Mouse (Mus musculus): ENCODE data around the gene Plce1.

Plce1 gene

DNA sequence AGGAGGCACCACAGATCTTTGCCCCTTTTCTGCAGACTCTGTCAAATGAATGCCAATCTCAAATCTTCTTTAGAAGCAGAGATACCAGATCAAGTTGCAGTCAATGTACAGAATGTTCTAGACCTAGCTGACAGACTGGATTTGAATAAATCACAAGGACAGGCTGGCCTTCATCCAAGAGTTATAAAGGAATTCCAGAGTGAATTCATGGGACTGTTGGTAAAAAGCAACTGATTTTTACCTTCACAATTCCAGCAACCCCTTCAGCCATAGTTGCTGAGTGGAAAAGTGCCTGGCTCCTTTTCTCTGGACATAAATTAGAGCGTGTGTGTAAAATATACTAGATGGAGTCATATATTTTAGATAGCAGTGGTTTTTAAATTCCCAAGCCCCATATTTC lies 102.0 kb downstream of the Plce1 start:
- DNase-seq (ENCODE audit: low spot score in 2 of 2): no peak

DNA sequence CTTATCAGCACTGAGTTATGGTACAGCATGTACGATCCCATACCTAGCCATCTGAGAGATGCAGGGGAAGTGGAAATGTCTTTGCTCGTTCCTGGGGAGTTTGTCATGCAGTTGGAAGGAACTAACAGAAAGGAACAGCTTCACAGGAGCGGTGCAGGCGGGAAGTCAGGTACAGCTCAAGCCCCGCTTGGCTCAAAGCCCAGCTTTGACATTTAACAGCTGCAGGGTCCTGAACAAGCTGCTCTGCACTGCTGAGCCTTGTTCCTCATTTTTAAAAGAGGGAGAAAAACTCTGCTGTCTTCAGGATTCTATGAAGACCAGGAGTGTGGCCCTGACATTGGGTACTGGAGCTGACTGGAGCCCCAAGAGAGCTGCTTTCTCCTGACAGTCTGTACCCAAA lies 106.7 kb downstream of the Plce1 start:
- no peak for DNase-seq (ENCODE audit: low spot score in 2 of 2)

DNA sequence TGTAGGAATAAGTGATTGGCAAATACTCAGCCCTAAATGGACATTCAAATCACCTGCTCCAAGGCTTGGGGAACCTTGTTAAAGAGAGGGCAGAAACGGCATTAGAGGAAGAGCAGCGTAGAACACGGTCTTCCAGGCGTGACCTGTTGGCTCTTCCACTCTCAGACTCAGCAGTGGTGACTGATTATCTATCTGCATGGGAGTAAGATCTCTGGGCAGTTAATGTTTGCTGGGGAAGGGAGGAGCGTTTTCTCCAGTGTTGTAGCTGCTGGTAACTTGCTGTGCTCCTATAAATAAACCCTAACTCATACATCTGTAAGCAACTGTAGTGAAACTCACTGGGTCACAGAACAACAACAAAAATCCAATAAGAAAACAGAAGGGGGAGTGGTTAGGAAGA lies 108.6 kb downstream of the Plce1 start:
- DNase-seq (ENCODE audit: low spot score in 2 of 2): no peak

DNA sequence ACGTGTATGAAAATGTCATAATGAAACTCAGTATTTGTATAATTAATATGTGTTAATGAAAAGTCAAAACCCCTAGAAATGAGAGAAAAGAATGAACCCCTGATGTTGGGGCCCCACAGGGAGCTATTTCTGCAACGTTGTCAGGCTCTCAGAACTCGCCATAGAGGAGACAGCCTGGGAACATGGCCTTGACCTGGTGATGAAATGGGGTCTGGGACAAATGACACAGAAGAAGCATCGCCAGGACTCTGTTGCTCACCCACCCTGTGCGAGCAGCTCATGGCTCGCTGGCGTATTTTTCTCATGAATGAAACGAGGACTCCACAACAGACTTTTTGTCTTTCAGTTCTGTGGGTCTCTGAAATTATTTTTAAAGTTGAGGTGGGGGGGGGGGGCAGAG lies 109.0 kb downstream of the Plce1 start:
- DNase-seq (ENCODE audit: low spot score in 2 of 2): no peak

DNA sequence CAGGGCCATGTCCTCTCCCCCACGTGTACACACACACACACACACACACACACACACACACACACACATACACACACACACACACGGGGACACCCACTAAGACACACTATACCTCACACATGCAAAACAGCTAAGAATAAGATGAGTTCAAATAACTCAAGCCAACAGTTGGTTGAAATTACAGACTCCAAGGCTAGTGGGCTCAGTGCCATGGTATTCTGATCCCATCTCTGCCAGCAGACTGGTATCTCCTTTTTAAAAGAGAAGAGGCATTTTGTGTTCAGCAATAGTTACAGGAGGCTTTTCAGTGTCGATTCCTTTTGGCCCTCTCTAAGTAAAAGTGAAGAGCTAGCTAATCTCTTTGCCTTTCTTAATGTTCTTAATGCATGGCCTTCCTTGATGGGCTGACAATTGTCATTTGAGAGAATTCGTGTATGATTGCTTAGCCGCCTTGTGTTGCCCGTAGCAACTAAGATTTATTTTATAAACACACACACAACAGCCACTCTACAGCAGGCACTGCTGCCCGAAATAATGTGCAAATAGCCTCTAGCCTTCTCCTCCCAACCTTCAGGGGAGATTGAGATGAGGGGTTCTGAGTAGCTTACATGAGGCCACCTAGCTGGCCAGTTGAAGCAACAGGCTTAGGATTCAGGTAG lies 111.8 kb downstream of the Plce1 start:
- no peak for DNase-seq (ENCODE audit: low spot score in 2 of 2)

DNA sequence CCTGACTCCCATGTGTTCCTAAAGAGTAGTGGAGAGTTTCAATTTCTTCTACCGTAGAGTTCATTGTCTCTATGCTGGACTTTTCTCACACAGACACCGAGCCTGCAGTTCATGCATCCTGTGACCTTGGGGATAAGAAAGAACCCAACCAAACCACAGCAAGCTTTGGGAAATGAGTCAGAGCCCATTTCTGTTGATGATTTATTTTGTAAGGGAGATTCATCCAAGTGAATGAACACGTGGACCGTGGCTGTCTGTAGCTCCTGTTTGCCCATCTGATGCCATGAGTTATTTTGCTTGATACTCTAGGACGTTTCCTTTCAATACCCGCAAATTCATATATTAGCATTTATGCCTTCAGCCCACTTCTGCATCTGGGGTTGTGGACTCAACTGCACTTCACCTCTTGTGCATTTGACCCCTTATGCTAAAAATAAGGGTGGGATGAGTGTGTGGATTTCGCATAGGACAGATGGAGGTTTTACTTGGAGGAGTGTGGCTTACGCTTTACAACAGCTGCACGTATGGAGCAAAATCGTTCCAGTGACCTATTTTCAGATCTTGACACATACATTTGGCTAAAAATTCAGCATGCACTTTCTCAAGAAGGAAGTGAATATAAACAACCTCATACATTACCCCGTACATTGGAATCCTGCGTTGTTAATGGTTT lies 112.5 kb downstream of the Plce1 start:
- no peak for DNase-seq (ENCODE audit: low spot score in 2 of 2)

DNA sequence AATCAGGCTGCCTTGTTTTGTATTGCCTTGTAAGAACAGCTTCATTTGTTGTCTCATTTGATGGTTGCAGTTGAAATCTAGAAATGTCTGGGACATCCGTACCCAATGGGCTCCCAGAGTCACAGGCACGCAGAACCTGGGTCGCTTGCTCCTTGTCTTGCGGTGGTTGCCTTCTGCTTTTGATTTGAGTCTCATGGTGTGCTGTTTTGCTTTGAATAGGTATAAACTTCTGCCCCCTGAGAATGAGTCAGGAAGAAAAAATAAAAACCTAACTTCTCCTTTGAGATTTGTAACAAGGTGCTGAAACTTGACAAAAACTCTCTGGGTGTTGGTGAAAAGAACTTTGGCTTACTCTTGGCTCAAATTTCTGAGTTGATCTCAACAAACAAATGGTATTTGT lies 115.2 kb downstream of the Plce1 start:
- DNase-seq (ENCODE audit: low spot score in 2 of 2): no peak

DNA sequence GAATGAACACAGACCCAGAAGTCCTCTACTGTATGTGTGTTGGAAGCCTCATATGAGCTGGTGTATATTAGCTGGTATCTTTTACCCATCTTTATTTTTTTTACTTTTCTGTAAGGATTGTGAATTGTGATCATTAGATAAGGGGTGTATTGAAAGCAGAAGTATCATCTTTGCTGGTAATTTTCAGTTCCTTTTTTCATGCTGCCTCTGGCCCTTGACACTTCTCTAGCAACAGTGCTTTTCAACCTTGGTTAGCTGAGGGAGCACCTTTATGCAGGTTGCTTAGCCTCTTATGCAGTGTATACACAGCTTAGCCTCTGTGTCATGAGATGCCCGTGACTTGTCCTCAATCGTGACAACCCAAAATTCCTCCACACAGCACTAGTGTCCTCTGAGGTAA lies 116.5 kb downstream of the Plce1 start:
- DNase-seq (ENCODE audit: low spot score in 2 of 2): no peak

DNA sequence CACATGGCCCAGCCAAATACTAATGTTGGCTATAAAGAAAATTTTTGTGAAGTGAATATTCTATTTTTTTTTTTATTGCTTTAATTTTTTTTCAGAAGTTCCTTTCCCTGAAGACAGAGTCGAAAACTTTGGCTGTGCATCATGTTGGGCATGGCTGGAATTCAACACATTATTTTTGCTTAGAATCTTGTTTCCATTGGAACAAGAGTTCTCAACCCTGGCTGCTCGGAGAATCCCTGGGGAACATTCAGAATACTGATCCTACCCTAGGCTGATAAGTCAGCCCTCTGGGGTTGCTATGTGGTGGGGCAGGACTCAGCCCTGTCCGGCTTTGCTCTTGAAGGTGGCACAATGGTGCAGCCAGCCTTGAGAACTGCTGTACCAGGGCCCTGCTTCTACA lies 118.1 kb downstream of the Plce1 start:
- DNase-seq (ENCODE audit: low spot score in 2 of 2): no peak

DNA sequence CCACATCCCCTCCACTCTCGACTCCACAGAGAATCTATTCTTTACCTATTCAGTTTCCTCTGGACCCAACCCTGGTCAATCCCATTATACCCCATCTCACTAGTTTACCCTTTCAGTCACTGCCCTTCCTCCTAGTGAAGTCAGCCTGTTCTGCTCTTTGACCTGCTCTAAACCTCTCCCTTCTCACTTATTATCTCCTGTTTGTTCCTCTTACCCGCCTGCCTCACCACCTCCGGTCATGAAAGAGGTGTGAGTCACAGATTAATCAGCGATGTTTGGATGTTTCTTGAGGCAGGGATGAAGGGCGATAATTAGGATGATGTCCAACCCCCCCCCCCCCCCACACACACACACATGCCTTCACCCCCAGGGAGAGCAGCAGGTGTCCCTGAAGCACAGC lies 120.2 kb downstream of the Plce1 start:
- no peak for DNase-seq (ENCODE audit: low spot score in 2 of 2)

DNA sequence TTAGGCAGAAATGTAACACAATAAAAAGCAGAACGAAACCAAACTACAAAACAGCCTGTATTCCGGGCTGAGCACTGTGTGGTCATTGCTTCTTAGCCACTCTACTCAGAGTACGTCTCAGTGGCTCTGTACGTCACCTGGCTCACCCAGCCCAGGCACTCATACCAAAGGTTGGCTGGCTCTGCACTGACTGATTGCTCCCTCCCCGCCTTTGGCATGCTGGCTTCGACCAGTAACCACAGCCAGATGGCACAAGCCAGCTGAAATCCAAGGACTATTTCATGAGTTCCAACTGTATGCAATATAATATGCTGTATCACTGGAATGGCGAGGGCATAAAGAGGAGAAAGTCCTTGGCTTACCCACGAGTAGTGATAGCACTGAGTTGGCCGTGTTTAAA lies 121.9 kb downstream of the Plce1 start:
- peak in 1 of 2 experiments; percentile 58 for DNase-seq (ENCODE audit: low spot score in 2 of 2)

DNA sequence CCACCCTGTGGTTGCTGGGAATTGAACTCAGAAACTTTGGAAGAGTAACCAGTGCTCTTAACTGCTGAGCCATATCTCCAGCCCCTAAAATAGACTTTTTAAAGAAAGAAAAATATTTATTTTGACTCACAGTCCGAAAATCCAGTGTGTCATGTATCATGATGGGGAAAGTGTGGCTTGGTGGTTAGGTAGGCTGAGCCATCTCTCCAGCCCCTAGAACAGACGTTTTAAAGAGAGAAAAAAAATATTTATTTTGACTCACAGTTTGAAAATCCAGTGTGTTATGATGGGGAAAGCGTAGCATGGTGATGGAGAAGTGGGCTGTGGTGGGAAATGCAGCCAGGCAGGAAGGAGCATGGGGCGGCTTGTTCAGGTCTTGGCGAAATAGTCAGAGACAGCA lies 126.3 kb downstream of the Plce1 start:
- DNase-seq (ENCODE audit: low spot score in 2 of 2): no peak

DNA sequence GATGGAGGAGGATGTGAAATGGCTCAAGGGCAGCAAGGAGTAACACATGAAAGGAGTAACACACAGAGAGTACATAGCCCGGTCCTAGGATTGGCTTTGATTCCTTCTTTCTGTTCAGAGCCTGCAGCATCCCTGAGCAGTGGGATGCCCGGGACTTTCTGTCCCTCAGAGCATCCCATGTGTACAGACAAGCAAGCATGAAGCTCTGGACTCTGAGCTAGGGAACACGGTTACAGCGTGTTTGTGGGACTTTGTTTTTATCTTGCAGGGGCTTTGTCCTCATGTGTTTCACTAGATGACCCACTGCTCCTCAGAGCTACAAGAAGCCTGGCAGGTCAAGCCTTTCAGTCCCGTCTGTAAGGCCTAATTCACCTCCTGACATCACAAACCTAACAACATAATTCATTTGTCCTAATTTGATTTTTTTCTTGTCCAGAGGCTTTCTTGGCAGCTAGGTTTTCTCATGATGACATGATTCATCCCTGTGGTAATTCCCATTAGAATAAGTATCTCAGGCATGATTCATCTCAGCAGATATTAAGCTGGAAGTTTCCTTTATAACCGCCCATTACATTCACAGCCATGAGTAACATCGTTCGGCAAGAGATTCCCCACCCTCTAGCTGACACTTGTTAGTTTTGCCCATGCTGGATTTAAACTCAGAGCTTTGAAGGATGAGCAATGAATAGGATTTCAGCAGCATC lies 128.2 kb downstream of the Plce1 start:
- DNase-seq (ENCODE audit: low spot score in 2 of 2): no peak

DNA sequence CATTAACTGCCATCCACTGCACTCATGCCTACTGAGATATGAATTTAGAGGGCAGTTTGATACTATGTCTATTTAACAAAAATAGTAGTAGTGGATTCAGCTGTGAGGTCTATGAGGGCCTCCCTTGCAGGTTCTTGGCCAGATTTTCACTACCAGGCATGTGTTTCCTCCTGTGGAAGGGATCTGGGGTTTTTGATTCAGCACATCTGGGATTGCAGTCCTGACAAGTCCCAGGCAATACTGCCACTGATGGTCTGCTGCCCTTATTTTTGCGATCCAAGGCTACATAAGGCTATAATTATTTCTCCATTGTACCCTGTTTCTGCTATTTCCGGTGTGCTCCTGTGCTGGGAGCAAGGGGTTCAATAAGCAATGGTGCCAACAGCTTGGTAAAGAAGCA lies 129.4 kb downstream of the Plce1 start:
- DNase-seq (ENCODE audit: low spot score in 2 of 2): no peak

DNA sequence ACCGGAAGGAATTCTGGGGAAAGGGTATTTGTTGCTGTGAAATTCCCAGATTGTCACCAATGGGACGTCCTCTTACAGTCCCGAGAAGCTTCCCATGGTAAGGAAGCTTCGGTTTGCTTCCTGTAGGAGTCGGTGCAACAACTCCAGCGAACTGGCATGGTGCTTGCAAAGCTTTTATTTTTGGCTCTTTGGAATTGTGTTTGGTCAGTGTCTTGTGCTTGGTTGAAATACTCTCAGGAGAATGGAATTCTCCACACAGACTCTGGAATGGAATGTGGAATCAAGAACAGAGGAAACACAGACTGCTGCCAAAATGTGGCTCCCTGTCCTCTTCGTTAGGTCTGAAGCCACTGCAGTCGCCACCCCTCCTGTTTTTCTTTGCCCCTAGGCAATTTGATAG lies 129.9 kb downstream of the Plce1 start:
- no peak for DNase-seq (ENCODE audit: low spot score in 2 of 2)

DNA sequence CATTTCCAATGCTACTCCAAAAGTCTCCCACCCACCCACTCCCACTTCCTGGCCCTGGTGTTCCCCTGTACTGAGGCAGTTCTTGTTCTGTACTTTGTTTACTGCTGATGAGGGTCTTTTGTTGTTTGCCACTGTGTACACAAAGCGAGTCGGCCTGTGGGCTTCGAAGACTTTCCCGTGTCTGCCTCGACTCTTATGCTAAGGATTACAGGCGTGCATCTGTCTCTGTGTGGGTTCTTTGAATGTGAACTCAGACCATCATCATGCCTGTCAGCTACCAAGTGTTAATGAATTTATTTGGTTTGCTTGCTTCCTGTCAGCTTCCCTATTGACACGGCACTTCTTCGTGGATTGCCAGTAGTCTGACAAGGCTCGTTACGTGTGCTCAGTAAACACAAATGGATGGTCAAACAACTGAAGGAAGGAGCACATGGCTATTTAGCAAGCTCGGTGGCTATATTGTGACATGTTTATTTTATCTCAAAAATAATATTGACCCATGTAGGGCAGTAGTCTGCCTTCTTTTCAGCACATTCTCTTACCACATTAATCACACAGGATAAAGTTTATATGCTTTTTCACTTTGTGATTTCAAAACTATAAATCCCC lies 133.3 kb downstream of the Plce1 start:
- DNase-seq (ENCODE audit: low spot score in 2 of 2): no peak

DNA sequence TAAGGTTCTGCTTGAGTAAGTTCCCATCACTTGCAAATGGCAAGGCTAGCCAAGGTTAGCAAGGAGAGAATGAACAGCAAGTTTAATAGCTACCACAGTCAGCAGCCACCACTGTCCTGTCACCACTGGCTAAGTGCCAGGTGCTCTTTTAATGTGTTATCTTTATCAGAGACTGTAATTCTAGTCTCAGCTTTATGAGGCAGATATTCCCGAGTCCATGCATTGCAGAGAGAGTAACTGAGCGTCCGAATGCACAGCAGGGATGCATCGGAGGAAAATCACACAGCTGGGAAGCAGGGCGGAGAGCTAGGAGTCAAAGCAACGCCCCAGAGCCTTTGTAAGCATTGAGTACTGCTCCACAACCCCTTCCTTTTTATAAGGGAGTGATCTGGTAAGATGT lies 134.4 kb downstream of the Plce1 start:
- no peak for DNase-seq (ENCODE audit: low spot score in 2 of 2)

DNA sequence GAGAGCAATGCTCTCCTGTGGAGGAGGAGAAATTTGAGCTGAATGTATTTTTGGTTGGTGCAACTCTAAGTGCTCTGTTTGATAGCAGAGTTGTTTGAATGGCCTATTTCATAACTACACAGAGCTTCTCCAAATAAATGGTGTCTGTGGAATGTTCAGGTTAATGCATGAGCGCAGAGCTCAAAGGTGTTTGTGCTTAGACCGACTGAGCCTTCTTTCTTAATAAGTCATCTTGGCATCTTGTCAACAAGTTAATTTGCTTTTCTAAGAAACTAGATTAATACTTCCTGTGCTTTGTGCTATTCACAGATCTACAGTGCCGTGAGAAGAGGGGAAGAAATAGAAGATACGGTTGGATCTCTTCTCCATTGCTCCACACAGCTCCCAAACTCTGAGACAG lies 139.2 kb downstream of the Plce1 start:
- DNase-seq (ENCODE audit: low spot score in 2 of 2): no peak

DNA sequence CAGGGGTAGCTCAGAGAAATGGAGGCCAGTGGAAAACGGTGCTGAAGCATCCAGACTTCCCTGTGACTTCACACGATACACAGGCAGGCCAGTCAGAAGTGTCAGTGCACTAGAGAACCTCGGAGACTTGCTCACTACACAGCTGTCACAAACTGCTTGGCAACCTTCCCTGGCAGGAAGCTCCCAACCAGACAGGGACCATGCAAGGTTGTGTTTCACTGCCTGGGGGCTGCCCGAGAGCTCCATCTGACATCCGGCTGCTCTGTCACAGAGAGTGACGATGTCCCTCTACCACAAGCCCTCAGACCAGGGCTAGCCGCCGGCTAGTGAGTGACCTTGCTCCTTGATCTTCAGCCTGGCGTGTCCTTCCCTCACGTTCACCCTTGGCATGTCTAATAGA lies 140.6 kb downstream of the Plce1 start:
- DNase-seq (ENCODE audit: low spot score in 2 of 2): no peak

DNA sequence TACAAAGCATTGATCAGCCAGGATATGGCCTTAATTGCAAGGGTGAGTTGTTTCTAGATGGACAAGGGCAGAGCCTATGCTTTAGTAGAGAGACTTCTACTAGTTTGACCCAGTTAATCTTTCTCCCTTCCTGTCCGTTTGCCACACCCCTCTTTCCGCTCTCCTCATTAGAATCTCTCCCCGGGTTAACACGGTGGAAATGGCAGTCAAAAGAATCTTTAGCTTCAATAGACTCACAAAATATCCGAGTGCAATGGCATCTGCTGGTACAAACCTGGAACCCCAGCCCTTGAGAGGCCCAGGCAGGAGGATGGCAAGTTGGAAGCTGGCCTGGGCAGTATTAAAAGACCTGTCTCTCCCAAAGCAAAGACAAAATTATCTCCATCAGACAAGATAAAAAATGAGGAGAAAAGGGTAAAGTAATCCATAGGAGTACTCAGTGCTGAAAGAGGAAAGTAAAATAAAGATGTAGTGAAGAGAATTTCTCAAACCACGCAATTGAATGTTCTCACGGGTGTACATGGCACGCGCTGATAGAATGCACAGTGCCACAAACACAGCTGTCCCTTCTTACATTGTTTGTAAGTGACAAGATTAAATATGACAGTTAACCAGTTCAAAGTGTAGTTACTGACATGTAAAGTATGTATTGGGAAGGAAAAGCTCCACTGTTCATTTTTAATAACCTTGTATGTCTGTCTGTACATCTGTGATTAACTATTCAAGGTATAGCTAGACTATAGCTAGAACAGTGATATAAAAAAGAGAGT lies 145.5 kb downstream of the Plce1 start:
- no peak for DNase-seq (ENCODE audit: low spot score in 2 of 2)

DNA sequence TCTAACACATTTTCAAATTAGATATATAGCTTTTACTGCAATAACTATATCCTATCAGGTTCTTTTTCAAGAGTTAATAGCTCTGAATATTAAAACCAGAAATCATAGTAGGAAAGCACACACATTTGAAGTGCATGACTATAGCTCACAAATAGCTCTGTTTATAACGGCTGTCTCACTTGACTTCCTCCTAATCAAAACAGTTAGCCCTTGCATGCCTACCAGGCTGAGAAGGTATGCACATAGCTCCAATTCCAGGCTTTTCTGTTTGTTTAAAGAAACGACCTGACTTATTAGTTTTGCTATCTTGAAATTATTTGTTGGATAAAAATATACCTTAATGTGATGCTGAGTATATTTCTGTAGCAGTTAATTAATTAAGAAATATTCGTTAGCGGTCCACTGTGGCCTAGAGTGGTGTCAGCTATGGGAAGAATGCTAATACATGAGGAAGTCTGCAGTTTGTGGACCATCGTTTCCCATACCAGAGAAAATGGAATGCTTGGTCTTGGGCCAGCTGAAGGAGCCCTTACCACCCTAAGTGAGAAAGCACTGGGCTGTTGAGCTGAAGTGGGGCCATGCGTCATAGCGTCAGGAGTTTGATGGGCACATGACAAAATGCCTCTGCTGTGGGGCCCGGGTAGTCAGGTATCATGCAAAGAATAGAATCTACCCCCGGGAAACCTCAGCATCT lies 146.3 kb downstream of the Plce1 start:
- DNase-seq (ENCODE audit: low spot score in 2 of 2): no peak

Measured in urinary bladder, adult 18-20 months (tissue).